19 mouse cellular contexts compared by ENCODE assay signal in genomic region chr5:103360360-103360759, GRCm38 (mm10).
DNase-seq lines count a peak whose midpoint lies in the region; ATAC-seq and TF ChIP-seq lines count a peak whose summit lies in the region.
"Had no signal": no experiment of that assay in that cellular context is flagged by ENCODE, and none has a peak within 500 bp of the region (broad histone marks: within the 10 kb centered on the region; RNA-seq: fewer than 3 reads in every experiment).

No protein-coding gene starts in this region.

- no peak overlapping the region for H3K4me3 ChIP-seq in lung, embryonic 16.5 days (ENCODE audit: low read length)
- H3K4me3 ChIP-seq in CH12.LX (replicated peaks in 1 of 3; ENCODE audit: low read depth in 2 of 3, low read length in 2 of 3, poor library complexity in 1 of 3), result peak overlapping the region in 2 of 3 experiments; percentile 23 to 24
- H3K4me3 ChIP-seq in forebrain, embryonic 10.5 days, result no peak overlapping the region
- H3K4me3 ChIP-seq: embryonic facial prominence, embryonic 15.5 days; forebrain, embryonic 15.5 days; heart, embryonic 13.5 days; liver, embryonic 12.5 days; stomach, embryonic 15.5 days had no signal

- peaks cover 6% of the 10 kb centered on the region; the same call in 1 of the 2 replicates for H3K4me1 ChIP-seq in lung, embryonic 16.5 days (replicated peaks; ENCODE audit: control insufficient read depth, insufficient read depth, low read length)
- H3K4me1 ChIP-seq in CH12.LX (ENCODE audit: control insufficient read depth in 1 of 2, insufficient read depth in 2 of 2), result peaks cover 4 to 22% of the 10 kb centered on the region in 2 experiments
- peaks cover 20% of the 10 kb centered on the region for H3K4me1 ChIP-seq in forebrain, embryonic 10.5 days
- H3K4me1 ChIP-seq: liver, embryonic 12.5 days; stomach, embryonic 15.5 days had no signal

- no peak for TF ChIP-seq CTCF in CH12.LX (conservative IDR thresholded peaks at IDR 0.05 in 1 of 2, IDR thresholded peaks at IDR 0.05 in 1 of 2; ENCODE audit: low read depth in 2 of 2, low read length in 2 of 2)

- TF ChIP-seq EP300 in CH12.LX (IDR thresholded peaks at IDR 0.05; ENCODE audit: low read length), result peak; percentile 33; the same call in 1 of the 2 replicates

- no peaks in the 10 kb centered on the region for H3K27me3 ChIP-seq in lung, embryonic 16.5 days (ENCODE audit: control insufficient read depth, insufficient read depth, low read depth, low read length)
- H3K27me3 ChIP-seq in CH12.LX (replicated peaks), result no peaks in the 10 kb centered on the region
- H3K27me3 ChIP-seq in forebrain, embryonic 10.5 days (ENCODE audit: poor library complexity, severe bottlenecking), result peaks cover 4% of the 10 kb centered on the region; the same call in 1 of the 2 replicates
- H3K27me3 ChIP-seq: embryonic facial prominence, embryonic 15.5 days; forebrain, embryonic 15.5 days; stomach, embryonic 15.5 days had no signal

- H3K79me2 ChIP-seq in CH12.LX (replicated peaks; ENCODE audit: control insufficient read depth, extremely low read depth, insufficient read depth, poor library complexity, severe bottlenecking), result no peaks in the 10 kb centered on the region

- TF ChIP-seq POLR2A in CH12.LX (IDR thresholded peaks at IDR 0.05; ENCODE audit: low read depth, low read length), result no peak

- in situ Hi-C loops in CH12.LX (cut with MboI; ENCODE audit: low pct_ligation_motif_present, low pct_unique_long_range_greater_than_20kb, low sequenced_read_pairs), result no loop called here

- peak overlapping the region; percentile 28; the same call in 1 of the 2 replicates for H3K4me2 ChIP-seq in lung, embryonic 16.5 days (ENCODE audit: low read depth, low read length)
- peak overlapping the region; percentile 76 for H3K4me2 ChIP-seq in CH12.LX (ENCODE audit: insufficient read depth, low read depth, poor library complexity, severe bottlenecking)
- H3K4me2 ChIP-seq: embryonic facial prominence, embryonic 15.5 days; forebrain, embryonic 15.5 days; heart, embryonic 13.5 days; liver, embryonic 12.5 days; stomach, embryonic 15.5 days had no signal

- dilution Hi-C loops in CH12.LX (cut with MboI; ENCODE audit: extremely low pct_ligation_motif_present, extremely low pct_unique_long_range_greater_than_20kb, low sequenced_read_pairs), result no loop called here

- peak overlapping the region; percentile 30; the same call in 1 of the 2 replicates for H3K27ac ChIP-seq in lung, embryonic 16.5 days (ENCODE audit: low read length)
- no peak overlapping the region; the same call in 1 of the 2 replicates for H3K27ac ChIP-seq in CH12.LX (ENCODE audit: insufficient read depth, low read depth)
- no peak overlapping the region for H3K27ac ChIP-seq in forebrain, embryonic 10.5 days
- H3K27ac ChIP-seq: embryonic facial prominence, embryonic 15.5 days; forebrain, embryonic 15.5 days; heart, embryonic 13.5 days; liver, embryonic 12.5 days; macrophage; stomach, embryonic 15.5 days had no signal

- no peak for TF ChIP-seq RAD21 in CH12.LX (IDR thresholded peaks at IDR 0.05; ENCODE audit: low read depth, low read length)

- H3K36me3 ChIP-seq in lung, embryonic 16.5 days (ENCODE audit: control insufficient read depth, insufficient read depth, low read length), result no peaks in the 10 kb centered on the region
- H3K36me3 ChIP-seq in CH12.LX (replicated peaks in 1 of 2; ENCODE audit: control insufficient read depth in 1 of 2, insufficient read depth in 1 of 2, low read length in 1 of 2), result no peaks in the 10 kb centered on the region
- H3K36me3 ChIP-seq in forebrain, embryonic 10.5 days (replicated peaks), result no peaks in the 10 kb centered on the region; the same call in 1 of the 2 replicates
- H3K36me3 ChIP-seq: embryonic facial prominence, embryonic 15.5 days; forebrain, embryonic 15.5 days; heart, embryonic 13.5 days; liver, embryonic 12.5 days; stomach, embryonic 15.5 days had no signal

- peak; percentile 13; the same call in 1 of the 2 replicates for ATAC-seq in lung, embryonic 16.5 days (ENCODE audit: low read depth)
- peak; percentile 87 for ATAC-seq in inflammation-experienced regulatory T-cells, adult 6 months
- ATAC-seq: forebrain, embryonic 15.5 days; intestine, embryonic 16.5 days; liver, embryonic 12.5 days had no signal

- H3K9ac ChIP-seq in lung, embryonic 16.5 days (ENCODE audit: low read length), result peak overlapping the region; percentile 7; the same call in 1 of the 2 replicates
- H3K9ac ChIP-seq in CH12.LX (ENCODE audit: insufficient read depth, low read depth), result 0 out of 2 replicates have a peak overlapping the region, but pooled peaks have one; percentile 3
- H3K9ac ChIP-seq: embryonic facial prominence, embryonic 15.5 days; forebrain, embryonic 15.5 days; heart, embryonic 13.5 days; liver, embryonic 12.5 days; stomach, embryonic 15.5 days had no signal

- H3K9me3 ChIP-seq in lung, embryonic 16.5 days (ENCODE audit: control insufficient read depth, low read length), result no peaks in the 10 kb centered on the region
- no peaks in the 10 kb centered on the region for H3K9me3 ChIP-seq in CH12.LX (replicated peaks; ENCODE audit: low read length)
- peaks cover 4% of the 10 kb centered on the region; the same call in 1 of the 2 replicates for H3K9me3 ChIP-seq in forebrain, embryonic 10.5 days
- H3K9me3 ChIP-seq: embryonic facial prominence, embryonic 15.5 days; forebrain, embryonic 15.5 days; liver, embryonic 12.5 days; stomach, embryonic 15.5 days had no signal

- DNase-seq in lung, postnatal 36 days, result no peak
- peak; percentile 53 for DNase-seq in CH12.LX (ENCODE audit: extremely low read depth)
- DNase-seq in thymus, postnatal 10 days (ENCODE audit: low spot score in 2 of 2), result peak; percentile 34 to 51
- DNase-seq in forebrain, embryonic 10.5 days (ENCODE audit: extremely low spot score, low spot score), result no peak
- DNase-seq in layer of hippocampus, postnatal 10 days (ENCODE audit: low spot score in 2 of 2), result no peak
- DNase-seq in adrenal gland, postnatal 36 days, result no peak
- DNase-seq: cerebellum, adult 18-20 months; kidney, postnatal 10 days; midbrain, embryonic 14.5 days; right cerebral cortex, postnatal 4 days had no signal

- WGBS in lung, embryonic 16.5 days, result 36% methylated on average over 10 of the region's 10 CpGs
- WGBS in forebrain, embryonic 10.5 days, result 89% methylated on average over 10 of the region's 10 CpGs

TF ChIP-seq in CH12.LX, 34 proteins besides CTCF, POLR2A, EP300 and RAD21:
- 0 out of 2 replicates have a peak, but pooled peaks have one; percentile 21 for TF ChIP-seq MXI1 (IDR thresholded peaks at IDR 0.05; ENCODE audit: low read depth, low read length)
- TF ChIP-seq BHLHE40 (IDR thresholded peaks at IDR 0.05; ENCODE audit: low read depth, low read length), result peak; percentile 92
- 0 out of 2 replicates have a peak, but pooled peaks have one; percentile 22 for TF ChIP-seq TCF12 (IDR thresholded peaks at IDR 0.05; ENCODE audit: low read depth, low read length)
- TF ChIP-seq SIN3A (IDR thresholded peaks at IDR 0.05; ENCODE audit: low read length), result peak; percentile 63; the same call in 1 of the 2 replicates
- TF ChIP-seq RCOR1 (conservative IDR thresholded peaks at IDR 0.05; ENCODE audit: low read depth, low read length), result 0 out of 2 replicates have a peak, but pooled peaks have one; percentile 10
- no peak for TF ChIP-seq KAT2A (IDR thresholded peaks at IDR 0.05; ENCODE audit: insufficient replicate concordance, low read length)
- 0 out of 2 replicates have a peak, but pooled peaks have one; percentile 47 for TF ChIP-seq TBP (conservative IDR thresholded peaks at IDR 0.05; ENCODE audit: low read depth, low read length)
- peak; percentile 15; the same call in 1 of the 2 replicates for TF ChIP-seq MAFK (IDR thresholded peaks at IDR 0.05; ENCODE audit: insufficient replicate concordance, low read length)
- TF ChIP-seq IRF4 (IDR thresholded peaks at IDR 0.05; ENCODE audit: low read depth, low read length), result peak; percentile 46
- TF ChIP-seq ETS1 (conservative IDR thresholded peaks at IDR 0.05; ENCODE audit: low read depth, low read length), result peak; percentile 43
- TF ChIP-seq SMC3 (IDR thresholded peaks at IDR 0.05; ENCODE audit: low read depth, low read length), result no peak
- no peak for TF ChIP-seq UBTF (IDR thresholded peaks at IDR 0.05; ENCODE audit: low read depth, low read length)
- TF ChIP-seq MAX (IDR thresholded peaks at IDR 0.05; ENCODE audit: low read length), result peak; percentile 77
- no peak for TF ChIP-seq POLR2AphosphoS2 (IDR thresholded peaks at IDR 0.05; ENCODE audit: low read depth, low read length)
- TF ChIP-seq ELF1 (IDR thresholded peaks at IDR 0.05; ENCODE audit: low read depth, low read length), result no peak
- TF ChIP-seq JUND (conservative IDR thresholded peaks at IDR 0.05; ENCODE audit: low read depth, low read length), result no peak
- TF ChIP-seq MYC (IDR thresholded peaks at IDR 0.05; ENCODE audit: low read depth, low read length), result peak; percentile 65; the same call in 1 of the 2 replicates

Comparison
In these comparisons a context has a peak if more than half of its experiments do, and no peak if none do; other contexts are left out.
1. H3K4me3 ChIP-seq: peak in CH12.LX (2 of 3); none in lung, embryonic 16.5 days (single experiment) and forebrain, embryonic 10.5 days (single experiment).
2. DNase-seq: peak in CH12.LX (single experiment) and thymus, postnatal 10 days (2 of 2); none in lung, postnatal 36 days (single experiment), forebrain, embryonic 10.5 days (single experiment), layer of hippocampus, postnatal 10 days (0 of 2) and adrenal gland, postnatal 36 days (0 of 2).